Mouse (Mus musculus): ENCODE results near the gene Cdhr1. TPM values are rescaled to one million over a fixed set of nuclear protein-coding genes. Genes with fewer than 3 reads are reported as not detected.
A peak's percentile ranks its signal among the peaks of the same experiment; 100 is the strongest.

The Cdhr1 gene
- total RNA-seq, 4 experiments from 2014 or later = 0.06 to 0.08 (median 0.07) TPM; not detected in 1

DNA sequence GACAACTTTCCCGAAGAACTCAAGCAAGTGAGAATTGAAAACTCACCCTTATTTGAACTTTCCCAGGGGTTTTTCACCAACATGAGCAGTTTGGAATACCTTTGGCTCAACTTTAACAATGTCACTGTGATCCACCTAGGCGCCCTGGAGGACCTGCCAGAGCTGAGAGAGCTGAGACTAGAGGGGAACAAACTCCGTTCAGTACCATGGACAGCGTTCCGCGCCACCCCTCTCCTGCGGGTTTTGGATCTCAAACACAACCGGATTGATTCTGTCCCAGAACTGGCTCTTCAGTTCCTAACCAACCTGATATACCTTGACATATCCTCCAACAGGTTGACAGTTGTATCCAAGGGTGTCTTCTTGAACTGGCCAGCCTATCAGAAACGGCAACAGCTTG, 29.6 kb downstream of the Cdhr1 start:
- DNase-seq = peak; percentile 12

DNA sequence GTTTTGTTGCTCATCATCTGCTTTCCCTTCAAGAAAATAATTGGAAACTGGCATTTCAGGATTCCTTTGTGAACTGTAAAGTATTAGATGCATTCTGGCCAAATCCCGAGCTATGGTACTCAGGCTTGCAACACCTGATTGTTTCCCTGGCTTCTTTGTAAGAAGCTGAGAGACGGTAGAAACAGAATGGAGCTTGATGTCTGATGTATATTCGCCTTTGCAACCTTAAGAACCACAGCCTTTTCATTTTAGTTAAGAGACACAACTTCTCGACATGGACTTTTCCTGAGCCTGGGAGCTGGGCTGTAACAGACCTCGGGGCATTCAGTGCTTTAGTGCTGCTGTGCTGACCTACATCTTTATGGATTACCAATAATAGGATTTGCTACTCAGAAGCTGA, 30.5 kb downstream of the Cdhr1 start, which contains the start of gene Lrit2:
TSS of gene Lrit2 (plus strand) at position 301 of the 400 bp plus-strand sequence.
- DNase-seq = no peak

DNA sequence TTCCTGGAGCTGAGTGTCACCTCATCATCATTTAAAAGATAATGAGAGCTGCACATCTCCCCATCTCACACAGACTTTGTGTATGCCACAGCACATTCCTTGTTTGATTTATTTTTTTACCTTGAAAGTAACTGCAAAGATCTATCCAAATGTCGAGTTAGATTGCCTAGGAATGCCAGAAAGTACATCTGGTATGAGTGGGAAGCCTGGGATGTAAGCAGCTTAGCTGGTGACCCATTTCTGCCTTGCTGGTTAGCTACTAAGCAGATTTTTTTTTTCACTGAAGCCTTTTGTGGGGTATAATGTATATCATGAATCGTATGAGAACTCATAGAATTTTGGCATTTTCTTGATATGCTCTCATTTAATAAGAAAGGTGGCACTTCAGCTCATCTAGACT, 31.5 kb downstream of the Cdhr1 start:
- no peak for DNase-seq

DNA sequence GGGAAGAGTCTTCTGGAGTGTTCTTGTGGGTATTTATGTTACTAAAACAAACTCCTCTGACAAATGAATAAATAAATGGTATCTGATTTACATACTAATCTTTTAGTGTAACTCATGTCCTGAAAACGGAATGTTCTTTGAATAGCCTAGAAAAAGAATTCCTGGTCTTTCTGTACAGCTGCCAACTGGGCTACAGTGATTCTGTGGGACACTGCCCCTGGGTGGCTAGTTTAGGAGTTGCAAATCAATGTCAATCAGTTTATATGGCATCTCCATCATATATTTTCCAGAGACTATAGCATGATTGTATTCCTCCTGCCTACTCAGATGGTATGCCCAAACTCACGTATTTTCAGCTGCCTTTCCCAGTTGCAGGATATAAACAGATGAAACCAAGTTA, 33.3 kb downstream of the Cdhr1 start:
- DNase-seq = no peak

DNA sequence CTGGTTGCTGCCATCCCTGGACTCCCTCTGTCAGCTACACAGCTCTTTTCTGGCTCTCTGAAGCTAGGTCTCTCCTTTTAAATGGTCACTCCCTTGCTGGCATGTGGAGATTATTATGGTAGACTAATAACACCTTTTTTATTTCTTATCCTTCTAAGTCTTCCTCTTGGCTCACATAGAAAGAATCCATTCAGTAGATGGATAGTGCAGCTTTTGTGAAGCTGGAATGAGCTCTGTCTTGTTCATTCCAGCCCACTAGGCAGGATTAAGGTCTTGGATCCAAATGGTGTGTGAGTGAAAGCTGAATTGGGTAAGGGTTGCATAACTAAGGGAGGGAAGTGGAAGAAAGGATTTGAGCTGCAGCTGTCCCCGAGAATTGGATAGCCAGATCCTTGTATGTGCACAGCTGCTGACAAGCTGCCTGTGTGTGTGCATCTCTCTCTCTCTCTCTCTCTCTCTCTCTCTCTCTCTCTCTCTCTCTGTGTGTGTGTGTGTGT, 49.2 kb downstream of the Cdhr1 start, which contains the start of gene Rgr:
TSS of gene Rgr (minus strand) at position 51 of the 497 bp plus-strand sequence.
- DNase-seq = no peak

DNA sequence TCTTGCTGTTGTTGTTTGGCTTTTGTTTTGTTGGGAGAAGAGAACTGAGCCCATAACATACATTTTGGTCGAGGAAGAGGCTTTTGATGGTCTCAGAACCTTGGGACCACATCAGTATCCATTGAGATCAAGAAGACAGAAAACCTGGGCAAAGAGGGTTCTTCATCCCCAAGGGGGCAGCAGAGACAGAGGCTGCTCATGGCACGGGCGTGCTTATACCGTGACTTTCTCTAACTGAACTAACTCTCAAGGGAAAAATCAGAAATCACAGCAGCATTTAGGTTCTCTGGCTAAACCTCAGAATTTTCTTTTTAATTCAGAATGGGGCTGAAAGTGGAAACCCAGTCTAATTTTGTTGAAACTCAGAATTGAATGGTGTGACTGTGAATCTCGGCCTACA, 63.7 kb downstream of the Cdhr1 start:
- no peak for DNase-seq

DNA sequence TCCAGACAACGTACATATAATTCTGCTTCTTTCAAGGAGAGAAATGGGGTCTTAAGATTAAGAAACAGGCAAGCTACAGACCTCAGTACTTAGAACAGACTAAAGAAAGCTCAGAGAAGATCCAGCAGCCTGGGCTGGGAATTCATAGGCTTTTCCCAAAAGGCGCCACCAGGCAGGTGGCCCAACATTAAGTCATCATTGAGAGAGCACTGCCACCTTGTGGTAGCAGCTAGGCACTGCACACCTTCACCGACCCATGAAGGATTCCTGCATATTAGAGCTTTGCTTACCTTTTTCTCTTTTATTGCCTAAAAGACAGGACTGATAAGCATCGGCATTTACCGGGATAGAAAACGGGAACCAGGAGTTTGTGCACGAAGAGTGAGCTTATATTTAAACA, 64.9 kb downstream of the Cdhr1 start:
- DNase-seq = peak; percentile 37

DNA sequence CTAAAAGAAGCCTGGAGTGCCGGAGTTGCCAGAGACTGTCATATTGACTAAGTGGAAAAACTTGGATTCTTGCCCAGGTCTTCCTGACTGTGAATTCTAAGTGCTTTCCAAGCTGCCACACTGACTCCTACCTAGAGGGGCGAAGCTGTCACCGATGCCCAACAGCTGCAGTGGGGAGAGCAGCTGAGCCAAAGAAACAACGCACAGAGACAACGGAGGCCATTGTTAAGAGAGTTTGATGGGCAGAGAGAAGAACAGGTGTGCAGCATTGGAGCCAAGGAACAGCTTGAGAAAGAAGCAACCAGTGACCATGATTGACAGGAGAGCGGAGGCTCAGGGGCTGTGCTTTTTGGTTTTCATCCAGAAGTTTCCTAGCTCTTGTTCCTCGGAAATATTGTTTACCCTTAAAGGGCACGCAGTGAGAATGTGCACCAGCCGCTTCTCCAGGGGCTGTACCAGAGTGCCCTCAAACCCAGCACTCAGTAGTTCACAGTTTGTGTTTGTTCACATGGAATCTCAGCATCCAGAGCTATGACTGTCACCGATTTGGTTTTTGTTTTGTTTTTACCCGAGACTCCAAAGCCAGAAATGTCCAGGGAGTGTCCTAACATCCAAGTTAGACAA, 65.6 kb downstream of the Cdhr1 start:
- DNase-seq = no peak

DNA sequence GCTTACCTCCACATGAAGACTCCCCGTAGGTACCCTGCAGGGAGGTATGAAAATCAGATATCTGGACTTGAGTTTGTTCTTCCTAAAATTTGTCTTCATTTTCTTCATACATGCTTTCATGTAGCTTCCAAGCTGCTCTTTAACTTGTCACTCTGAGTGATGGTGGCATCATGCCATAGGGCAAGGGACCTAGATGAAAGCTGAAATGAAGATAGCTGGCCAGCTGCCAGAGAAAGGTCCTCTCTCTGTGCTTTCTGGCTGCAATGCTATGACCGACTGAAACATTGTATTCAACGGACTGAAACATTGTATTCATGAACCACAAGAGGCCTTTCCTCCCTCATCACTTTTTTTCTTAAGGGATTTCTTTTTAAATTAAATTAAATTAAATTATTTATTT, 69.6 kb downstream of the Cdhr1 start:
- DNase-seq = no peak

DNA sequence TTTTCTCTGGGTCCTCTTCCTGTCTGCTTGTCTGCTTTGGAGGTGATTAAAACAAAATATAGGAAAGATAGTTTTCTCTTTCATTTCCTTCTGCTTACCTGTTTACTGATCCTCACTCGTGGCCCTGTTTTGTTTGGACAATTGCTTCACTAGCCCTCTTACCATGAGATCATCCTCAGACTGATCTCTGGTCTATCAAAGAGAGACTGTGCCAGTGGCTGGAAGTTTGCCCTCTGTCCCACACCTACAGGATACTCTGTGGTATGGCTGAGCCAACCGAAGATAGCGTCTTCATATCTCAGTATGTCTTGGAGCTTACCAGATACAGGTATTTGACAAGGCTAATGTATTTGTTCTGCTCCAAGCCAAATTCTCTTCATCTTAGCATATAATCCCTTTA, 70.2 kb downstream of the Cdhr1 start:
- no peak for DNase-seq

Other genes starting within 250 kb of the Cdhr1 start
- 10 to 100 TPM; 31.2 to 48.5 (median 38.6) TPM for gene Ccser2, start 129.6 kb downstream of the Cdhr1 start, total RNA-seq (2022)
- not detected for gene Rgr, start 49.4 kb downstream of the Cdhr1 start, total RNA-seq (2022)
- not detected for gene Lrit1, start 43.5 kb downstream of the Cdhr1 start, total RNA-seq (2022)
- gene Lrit2, start 30.4 kb downstream of the Cdhr1 start, total RNA-seq (2022) = not detected
- gene 2610528A11Rik, start 15.7 kb upstream of the Cdhr1 start, total RNA-seq (2022) = under 1 TPM; 0.49 to 0.89 (median 0.58) TPM
- gene Ghitm, start 36.9 kb upstream of the Cdhr1 start, total RNA-seq (2022) = 100 to 1,000 TPM; 407 to 751 (median 544) TPM

Data from adrenal gland, adult 8-10 months (tissue).